Mouse (Mus musculus): ENCODE measurements at regions not wholly inside any gene's neighbourhood (a gene's known extent, or its start where the extent isn't known, plus 50 kb on each side); places are given as distances from the start of the nearest gene placed in this dataset.
A peak's percentile ranks its signal among the peaks of the same experiment; 100 is the strongest.

GRCm38 (mm10) chr1:183749126-183749525 is 264.0 kb upstream of the Dusp10 start:
- no peak for DNase-seq

GRCm38 (mm10) chr1:183754500-183754899 is 258.6 kb upstream of the Dusp10 start:
- DNase-seq = no peak

GRCm38 (mm10) chr1:183756716-183757115 is 256.4 kb upstream of the Dusp10 start:
- no peak for DNase-seq

- DNase-seq = no peak
Measured at GRCm38 (mm10) chr1:183763864-183764726, 249.0 kb upstream of the Dusp10 start.

- no peak for DNase-seq
Measured at GRCm38 (mm10) chr1:183772844-183773243, 240.3 kb upstream of the Dusp10 start.

GRCm38 (mm10) chr1:183780180-183780579 is 232.9 kb upstream of the Dusp10 start:
- no peak for DNase-seq

- DNase-seq = no peak
Measured at GRCm38 (mm10) chr1:183780779-183781178, 232.3 kb upstream of the Dusp10 start.

GRCm38 (mm10) chr1:183783440-183784130 is 229.5 kb upstream of the Dusp10 start:
- no peak for DNase-seq

- DNase-seq = peak in 1 of 2 experiments; percentile 2
Measured at GRCm38 (mm10) chr1:183792230-183792813, 220.8 kb upstream of the Dusp10 start.

- no peak for DNase-seq
Measured at GRCm38 (mm10) chr1:183793324-183793723, 219.8 kb upstream of the Dusp10 start.

- peak in 1 of 2 experiments; percentile 3 for DNase-seq
Measured at GRCm38 (mm10) chr1:183793913-183794445, 219.1 kb upstream of the Dusp10 start.

- no peak for DNase-seq
Measured at GRCm38 (mm10) chr1:183802351-183802750, 210.8 kb upstream of the Dusp10 start.

- DNase-seq = no peak
Measured at GRCm38 (mm10) chr1:183803357-183803756, 209.7 kb upstream of the Dusp10 start.

- no peak for DNase-seq
Measured at GRCm38 (mm10) chr1:183803826-183804225, 209.3 kb upstream of the Dusp10 start.

- no peak for DNase-seq
Measured at GRCm38 (mm10) chr1:183804295-183804694, 208.8 kb upstream of the Dusp10 start.

GRCm38 (mm10) chr1:183806864-183807730 is 206.0 kb upstream of the Dusp10 start:
- no peak for DNase-seq

GRCm38 (mm10) chr1:183808168-183808567 is 204.9 kb upstream of the Dusp10 start:
- no peak for DNase-seq

- peak; percentile 2 to 3 for DNase-seq
Measured at GRCm38 (mm10) chr1:183820555-183820954, 192.5 kb upstream of the Dusp10 start.

GRCm38 (mm10) chr1:183826300-183826699 is 186.8 kb upstream of the Dusp10 start:
- no peak for DNase-seq

GRCm38 (mm10) chr1:183845135-183845534 is 168.0 kb upstream of the Dusp10 start:
- no peak for DNase-seq

GRCm38 (mm10) chr1:183853956-183854613 is 159.0 kb upstream of the Dusp10 start:
- peak in 1 of 2 experiments; percentile 4 for DNase-seq

All from layer of hippocampus, postnatal 36 days (tissue).